In the genomic region with DNA sequence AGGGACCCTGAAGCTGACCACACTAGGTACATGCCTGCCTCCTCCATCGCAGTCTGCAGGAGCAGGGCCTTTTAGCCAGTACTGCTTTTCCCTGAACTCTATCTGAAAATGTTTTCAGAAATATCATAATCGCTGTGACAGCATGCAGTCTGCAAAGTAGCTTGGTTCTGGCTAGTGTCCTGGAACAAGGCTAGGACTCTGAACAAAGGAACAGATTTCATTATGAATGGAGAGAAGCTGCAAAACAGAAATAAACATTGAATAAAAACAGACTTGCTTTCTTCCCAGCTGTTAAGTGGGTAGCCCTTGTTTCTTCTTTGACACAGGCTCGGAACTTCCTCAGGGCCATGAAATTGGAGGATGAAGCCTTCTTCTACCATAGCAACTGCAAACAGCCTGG, we compare ENCODE assay signal across 20 mouse cellular contexts. TPM values are rescaled to one million over a fixed set of nuclear protein-coding genes. Genes with fewer than 3 reads are reported as not detected.
A peak's percentile ranks its signal among the peaks of the same experiment; 100 is the strongest.
DNase-seq lines count a peak whose midpoint lies in the region; ATAC-seq and TF ChIP-seq lines count a peak whose summit lies in the region.
"Had no signal": no experiment of that assay in that cellular context is flagged by ENCODE, and none has a peak within 500 bp of the region (broad histone marks: within the 10 kb centered on the region; RNA-seq: fewer than 3 reads in every experiment).

No protein-coding gene starts in this region.

- peak; percentile 36 for DNase-seq in forebrain, embryonic 11.5 days (ENCODE audit: low spot score)
- no peak for DNase-seq in hindbrain, embryonic 14.5 days (ENCODE audit: low spot score)
- no peak for DNase-seq in left cerebral cortex, adult 2 months (ENCODE audit: extremely low spot score in 1 of 2, low spot score in 2 of 2)
- DNase-seq in left cerebral cortex, adult 18-20 months (ENCODE audit: low spot score in 2 of 2), result no peak
- DNase-seq in spleen, adult 18-20 months, result no peak
- DNase-seq: adrenal gland, postnatal 10 days; B cell, adult 2 months; cerebellum, adult 18-20 months; cerebellum, adult 9-11 months; cerebellum, postnatal 36 days; gastrocnemius, postnatal 14 days; heart, postnatal 36 days; kidney, adult 11 months had no signal

- H3K36me3 ChIP-seq in forebrain, embryonic 11.5 days (ENCODE audit: control insufficient read depth, insufficient read depth, low read length), result peaks cover 2% of the 10 kb centered on the region; the same call in 1 of the 2 replicates
- peaks cover 75% of the 10 kb centered on the region for H3K36me3 ChIP-seq in forebrain, embryonic 12.5 days (replicated peaks)
- peaks cover 68% of the 10 kb centered on the region for H3K36me3 ChIP-seq in hindbrain, embryonic 15.5 days
- peaks cover 70% of the 10 kb centered on the region for H3K36me3 ChIP-seq in hindbrain, embryonic 14.5 days (replicated peaks; ENCODE audit: control insufficient read depth, insufficient read depth)
- peaks cover 22% of the 10 kb centered on the region for H3K36me3 ChIP-seq in forebrain, embryonic 16.5 days (ENCODE audit: control insufficient read depth, insufficient read depth)

- no peaks in the 10 kb centered on the region for H3K9me3 ChIP-seq in forebrain, embryonic 11.5 days (ENCODE audit: control insufficient read depth, low read length)
- H3K9me3 ChIP-seq in forebrain, embryonic 12.5 days, result no peaks in the 10 kb centered on the region
- no peaks in the 10 kb centered on the region for H3K9me3 ChIP-seq in hindbrain, embryonic 15.5 days
- H3K9me3 ChIP-seq in hindbrain, embryonic 14.5 days (ENCODE audit: control insufficient read depth, low read length), result no peaks in the 10 kb centered on the region
- H3K9me3 ChIP-seq in forebrain, embryonic 16.5 days (ENCODE audit: control insufficient read depth, low read length), result no peaks in the 10 kb centered on the region
- H3K9me3 ChIP-seq: embryonic facial prominence, embryonic 10.5 days; G1E; heart, embryonic 13.5 days had no signal

- 90% methylated on average over 3 of the region's 3 CpGs for WGBS in forebrain, embryonic 11.5 days
- WGBS in forebrain, embryonic 12.5 days, result 92% methylated on average over 3 of the region's 3 CpGs
- WGBS in hindbrain, embryonic 15.5 days, result 82% methylated on average over 3 of the region's 3 CpGs
- WGBS in hindbrain, embryonic 14.5 days, result 85% methylated on average over 3 of the region's 3 CpGs
- 79% methylated on average over 3 of the region's 3 CpGs for WGBS in forebrain, embryonic 16.5 days

- no peak overlapping the region for H3K4me2 ChIP-seq in forebrain, embryonic 11.5 days (ENCODE audit: low read depth, low read length, severe bottlenecking)
- H3K4me2 ChIP-seq in forebrain, embryonic 12.5 days, result no peak overlapping the region
- H3K4me2 ChIP-seq in hindbrain, embryonic 15.5 days, result no peak overlapping the region
- H3K4me2 ChIP-seq in hindbrain, embryonic 14.5 days (replicated peaks), result no peak overlapping the region
- no peak overlapping the region for H3K4me2 ChIP-seq in forebrain, embryonic 16.5 days (ENCODE audit: low read length)
- H3K4me2 ChIP-seq: heart, embryonic 13.5 days had no signal

- ATAC-seq in forebrain, embryonic 11.5 days (replicated peaks; ENCODE audit: low FRiP score), result no peak
- no peak for ATAC-seq in forebrain, embryonic 12.5 days (ENCODE audit: low FRiP score)
- ATAC-seq in hindbrain, embryonic 15.5 days (ENCODE audit: low FRiP score, low read depth), result no peak
- no peak for ATAC-seq in hindbrain, embryonic 14.5 days (ENCODE audit: low FRiP score)
- ATAC-seq in forebrain, embryonic 16.5 days, result no peak
- ATAC-seq: CD4-positive, CD25-positive, alpha-beta regulatory T cell, adult 4 months had no signal

- no peak for TF ChIP-seq CTCF in left cerebral cortex, adult 2 months (IDR thresholded peaks at IDR 0.05)

- no peak overlapping the region for H3K9ac ChIP-seq in forebrain, embryonic 11.5 days (ENCODE audit: low read length)
- no peak overlapping the region for H3K9ac ChIP-seq in forebrain, embryonic 12.5 days
- H3K9ac ChIP-seq in hindbrain, embryonic 15.5 days, result no peak overlapping the region
- no peak overlapping the region for H3K9ac ChIP-seq in hindbrain, embryonic 14.5 days
- no peak overlapping the region for H3K9ac ChIP-seq in forebrain, embryonic 16.5 days (replicated peaks; ENCODE audit: low read depth, low read length)
- H3K9ac ChIP-seq: heart, embryonic 13.5 days had no signal

- H3K27me3 ChIP-seq in forebrain, embryonic 11.5 days (ENCODE audit: control insufficient read depth, insufficient read depth, low read length), result no peaks in the 10 kb centered on the region
- no peaks in the 10 kb centered on the region for H3K27me3 ChIP-seq in forebrain, embryonic 12.5 days
- H3K27me3 ChIP-seq in hindbrain, embryonic 15.5 days, result no peaks in the 10 kb centered on the region
- no peaks in the 10 kb centered on the region for H3K27me3 ChIP-seq in hindbrain, embryonic 14.5 days (ENCODE audit: control insufficient read depth, insufficient read depth, low read length)
- H3K27me3 ChIP-seq in forebrain, embryonic 16.5 days (replicated peaks; ENCODE audit: control insufficient read depth, insufficient read depth, low read length), result no peaks in the 10 kb centered on the region
- H3K27me3 ChIP-seq: heart, embryonic 13.5 days had no signal

- no peak overlapping the region for H3K4me3 ChIP-seq in forebrain, embryonic 11.5 days (ENCODE audit: low read depth, low read length)
- no peak overlapping the region for H3K4me3 ChIP-seq in forebrain, embryonic 12.5 days (replicated peaks)
- H3K4me3 ChIP-seq in hindbrain, embryonic 15.5 days, result no peak overlapping the region
- no peak overlapping the region for H3K4me3 ChIP-seq in hindbrain, embryonic 14.5 days (replicated peaks; ENCODE audit: low read length)
- H3K4me3 ChIP-seq in left cerebral cortex, adult 2 months, result no peak overlapping the region
- no peak overlapping the region for H3K4me3 ChIP-seq in forebrain, embryonic 16.5 days (replicated peaks; ENCODE audit: low read length)
- H3K4me3 ChIP-seq: embryonic facial prominence, embryonic 10.5 days; heart, embryonic 13.5 days had no signal

- intact Hi-C loops in left cerebral cortex, adult 2 months (cut with DNase I), result no loop called here

- H3K4me1 ChIP-seq in forebrain, embryonic 11.5 days (replicated peaks; ENCODE audit: control insufficient read depth, insufficient read depth, low read length), result peaks cover 5% of the 10 kb centered on the region; the same call in 1 of the 2 replicates
- H3K4me1 ChIP-seq in forebrain, embryonic 12.5 days, result peaks cover 13% of the 10 kb centered on the region
- H3K4me1 ChIP-seq in hindbrain, embryonic 15.5 days (replicated peaks), result peaks cover 17% of the 10 kb centered on the region
- H3K4me1 ChIP-seq in hindbrain, embryonic 14.5 days (replicated peaks; ENCODE audit: control insufficient read depth, insufficient read depth, low read length), result peaks cover 15% of the 10 kb centered on the region
- H3K4me1 ChIP-seq in forebrain, embryonic 16.5 days (replicated peaks; ENCODE audit: control insufficient read depth, insufficient read depth, low read length), result peaks cover 23% of the 10 kb centered on the region

- H3K27ac ChIP-seq in forebrain, embryonic 11.5 days (ENCODE audit: low read depth, low read length), result no peak overlapping the region
- no peak overlapping the region for H3K27ac ChIP-seq in forebrain, embryonic 12.5 days
- H3K27ac ChIP-seq in hindbrain, embryonic 15.5 days (replicated peaks), result 0 out of 2 replicates have a peak overlapping the region, but pooled peaks have one; percentile 31
- H3K27ac ChIP-seq in hindbrain, embryonic 14.5 days, result no peak overlapping the region; the same call in 1 of the 2 replicates
- peak overlapping the region; percentile 58 for H3K27ac ChIP-seq in left cerebral cortex, adult 2 months
- peak overlapping the region; percentile 80 for H3K27ac ChIP-seq in forebrain, embryonic 16.5 days (ENCODE audit: low read length)
- H3K27ac ChIP-seq: embryonic facial prominence, embryonic 10.5 days; heart, embryonic 13.5 days had no signal

RNA-seq across cellular contexts. Expression of gene Thyn1, which starts 5.7 kb away (rescaled TPM):
- 155 and 161 TPM in 2 replicates for polyA plus RNA-seq in forebrain, embryonic 11.5 days (2014; fragmentation: Nextera tagmentation; extraction: Ambion mirVana)
- 147 and 148 TPM in 2 replicates for polyA plus RNA-seq in forebrain, embryonic 12.5 days (2016; fragmentation: Nextera tagmentation; extraction: Ambion mirVana)
- 130 and 131 TPM in 2 replicates for polyA plus RNA-seq in hindbrain, embryonic 15.5 days (2015; fragmentation: Nextera tagmentation; extraction: Ambion mirVana)
- polyA plus RNA-seq in hindbrain, embryonic 14.5 days (2014; fragmentation: Nextera tagmentation; extraction: Ambion mirVana), result 128 and 139 TPM in 2 replicates
- total RNA-seq in left cerebral cortex, adult 2 months (2021), result 10 to 100 TPM; 54.1 to 58.4 TPM
- total RNA-seq in left cerebral cortex, adult 18-20 months (2021), result 10 to 100 TPM; 63.7 to 64.9 TPM
- 153 and 158 TPM in 2 replicates for polyA plus RNA-seq in forebrain, embryonic 16.5 days (2015; fragmentation: Nextera tagmentation; extraction: Ambion mirVana)

RNA-seq across cellular contexts. Expression of gene Acad8, which starts 5.9 kb away (rescaled TPM):
- 38.2 and 43.6 TPM in 2 replicates for polyA plus RNA-seq in forebrain, embryonic 11.5 days (2014; fragmentation: Nextera tagmentation; extraction: Ambion mirVana)
- polyA plus RNA-seq in forebrain, embryonic 12.5 days (2016; fragmentation: Nextera tagmentation; extraction: Ambion mirVana), result 40.2 and 43.5 TPM in 2 replicates
- polyA plus RNA-seq in hindbrain, embryonic 15.5 days (2015; fragmentation: Nextera tagmentation; extraction: Ambion mirVana), result 36.1 and 41.7 TPM in 2 replicates
- polyA plus RNA-seq in hindbrain, embryonic 14.5 days (2014; fragmentation: Nextera tagmentation; extraction: Ambion mirVana), result 36.3 and 36.4 TPM in 2 replicates
- total RNA-seq in left cerebral cortex, adult 2 months (2021), result 10 to 100 TPM; 32.2 to 32.4 TPM
- total RNA-seq in left cerebral cortex, adult 18-20 months (2021), result 10 to 100 TPM; 28.5 to 32.4 TPM
- 43.4 and 50.5 TPM in 2 replicates for polyA plus RNA-seq in forebrain, embryonic 16.5 days (2015; fragmentation: Nextera tagmentation; extraction: Ambion mirVana)

RNA-seq across cellular contexts. Expression of gene Vps26b, which starts 24.6 kb away (rescaled TPM):
- 56.9 and 59.8 TPM in 2 replicates for polyA plus RNA-seq in forebrain, embryonic 11.5 days (2014; fragmentation: Nextera tagmentation; extraction: Ambion mirVana)
- polyA plus RNA-seq in forebrain, embryonic 12.5 days (2016; fragmentation: Nextera tagmentation; extraction: Ambion mirVana), result 60.6 and 61.2 TPM in 2 replicates
- polyA plus RNA-seq in hindbrain, embryonic 15.5 days (2015; fragmentation: Nextera tagmentation; extraction: Ambion mirVana), result 84.8 and 90.7 TPM in 2 replicates
- polyA plus RNA-seq in hindbrain, embryonic 14.5 days (2014; fragmentation: Nextera tagmentation; extraction: Ambion mirVana), result 99.2 and 110 TPM in 2 replicates
- 100 to 1,000 TPM in 1 of 2 experiments, 10 to 100 TPM in 1; 92.9 to 101 TPM for total RNA-seq in left cerebral cortex, adult 2 months (2021)
- total RNA-seq in left cerebral cortex, adult 18-20 months (2021), result 100 to 1,000 TPM in 1 of 2 experiments, 10 to 100 TPM in 1; 95.3 to 103 TPM
- polyA plus RNA-seq in forebrain, embryonic 16.5 days (2015; fragmentation: Nextera tagmentation; extraction: Ambion mirVana), result 85.7 and 92.7 TPM in 2 replicates

RNA-seq across cellular contexts. Expression of gene Ncapd3, which starts 24.7 kb away (rescaled TPM):
- 44.7 and 48.7 TPM in 2 replicates for polyA plus RNA-seq in forebrain, embryonic 11.5 days (2014; fragmentation: Nextera tagmentation; extraction: Ambion mirVana)
- 41.1 and 46.5 TPM in 2 replicates for polyA plus RNA-seq in forebrain, embryonic 12.5 days (2016; fragmentation: Nextera tagmentation; extraction: Ambion mirVana)
- polyA plus RNA-seq in hindbrain, embryonic 15.5 days (2015; fragmentation: Nextera tagmentation; extraction: Ambion mirVana), result 15.4 and 16.6 TPM in 2 replicates
- polyA plus RNA-seq in hindbrain, embryonic 14.5 days (2014; fragmentation: Nextera tagmentation; extraction: Ambion mirVana), result 17.7 and 20.0 TPM in 2 replicates
- 10 to 100 TPM; 16.1 to 18.1 TPM for total RNA-seq in left cerebral cortex, adult 2 months (2021)
- 10 to 100 TPM; 17.4 to 18.3 TPM for total RNA-seq in left cerebral cortex, adult 18-20 months (2021)
- polyA plus RNA-seq in forebrain, embryonic 16.5 days (2015; fragmentation: Nextera tagmentation; extraction: Ambion mirVana), result 23.4 and 24.9 TPM in 2 replicates

Comparison
In these comparisons a context has a peak if more than half of its experiments do, and no peak if none do; other contexts are left out.
1. H3K27ac ChIP-seq: peak in hindbrain, embryonic 15.5 days (single experiment), left cerebral cortex, adult 2 months (single experiment) and forebrain, embryonic 16.5 days (single experiment); none in forebrain, embryonic 11.5 days (single experiment), forebrain, embryonic 12.5 days (single experiment) and hindbrain, embryonic 14.5 days (single experiment).